Mouse (Mus musculus) heart, adult 2 months (tissue): ENCODE data around the gene Bspry. TPM values are rescaled to one million over a fixed set of nuclear protein-coding genes. Genes with fewer than 3 reads are reported as not detected.
A peak's percentile ranks its signal among the peaks of the same experiment; 100 is the strongest.

Source experiments
- DNase-seq, 2 experiments: peaks; one replicate each; pipeline ENCODE4 v3.0.0; 2021
- H3K27ac ChIP-seq: fragments of 200-600 bp; 2 replicates; pipeline ENCODE4 v1.8.1; 2022
- H3K27me3 ChIP-seq: fragments of 200-500 bp; 2 replicates; pipeline ENCODE4 v1.6.1; 2012; ENCODE audit warnings: mild to moderate bottlenecking, low read length, inconsistent platforms, mixed read lengths; ENCODE audit not compliant: control insufficient read depth, insufficient read depth
- H3K36me3 ChIP-seq: fragments of 200-500 bp; 2 replicates; pipeline ENCODE4 v1.6.1; 2012; ENCODE audit warnings: low read length, inconsistent platforms; ENCODE audit not compliant: control insufficient read depth, insufficient read depth
- H3K4me1 ChIP-seq: fragments of 200-500 bp; 2 replicates; pipeline ENCODE4 v1.6.1; 2011; ENCODE audit warnings: low read length; ENCODE audit not compliant: control insufficient read depth, insufficient read depth
- H3K4me3 ChIP-seq: fragments of 200-600 bp; 2 replicates; pipeline ENCODE4 v1.8.1; 2022
- H3K79me2 ChIP-seq: fragments of 200-500 bp; replicated peaks from 2 replicates; pipeline ENCODE4 v1.6.1; 2012; ENCODE audit warnings: mild to moderate bottlenecking, inconsistent platforms, low read length, moderate library complexity, mixed read lengths; ENCODE audit not compliant: control insufficient read depth, insufficient read depth
- H3K9ac ChIP-seq: fragments of 200-500 bp; 2 replicates; pipeline ENCODE4 v1.6.1; 2012; ENCODE audit warnings: low read depth, mild to moderate bottlenecking, control low read depth, inconsistent platforms, low read length, mixed read lengths
- CTCF ChIP-seq: fragments of 200-600 bp; IDR thresholded peaks from 2 replicates; pipeline ENCODE4 v1.8.1; 2022; ENCODE audit warnings: antibody characterized with exemption, mild to moderate bottlenecking, moderate library complexity
- EP300 ChIP-seq: fragments of 200-500 bp; IDR thresholded peaks from 2 replicates; pipeline ENCODE4 v1.6.1; 2011; ENCODE audit warnings: low read depth, low read length, control low read depth; ENCODE audit not compliant: insufficient read depth
- POLR2A ChIP-seq: fragments of 200-500 bp; IDR thresholded peaks from 2 replicates; pipeline ENCODE4 v1.6.1; 2011; ENCODE audit warnings: mild to moderate bottlenecking, low read depth, low read length, control low read depth; ENCODE audit not compliant: insufficient read depth
- WGBS: fragments of 180-500 bp; shearing (Covaris S2); methylation state at CpG from one replicate; pipeline ENCODE4 v1.1.7; 2018; 5-methylcytosine and 5-hydroxymethylcytosine counted together
- intact Hi-C: fragments of 180-260 bp; cut with DNase I; formaldehyde crosslinking; loops from one replicate; pipeline ENCODE4 v1.15.1; 2025
- polyA plus RNA-seq: library from polyadenylated mRNA; depleted of rRNA; stranded (reverse); fragments of >200 nt; gene quantifications from 2 replicates; pipeline ENCODE4 v1.2.3, GENCODE M21; 2012
- total RNA-seq, 2 experiments: library from RNA; stranded (reverse); gene quantifications; 2 replicates each; pipeline ENCODE4 v1.2.3; 2021

Gene Bspry
- total and polyA plus RNA-seq, 3 experiments, result 0.09 to 1.2 (median 0.13) TPM

GRCm38 (mm10) chr4:62437871-62438270, 42.0 kb upstream of the Bspry start:
- intact Hi-C loops, result no loop called here
- no peaks in the 10 kb centered on the region for H3K27me3 ChIP-seq
- TF ChIP-seq CTCF (no peak), POLR2A (no peak), EP300 (no peak)

GRCm38 (mm10) chr4:62439793-62440192, 40.1 kb upstream of the Bspry start:
- no peaks in the 10 kb centered on the region for H3K27me3 ChIP-seq
- H3K36me3 ChIP-seq, result no peaks in the 10 kb centered on the region
- no peak overlapping the region for H3K4me3 ChIP-seq
- TF ChIP-seq CTCF (no peak), EP300 (no peak), POLR2A (no peak)
- DNase-seq, result no peak
- no peaks in the 10 kb centered on the region for H3K4me1 ChIP-seq
- no peaks in the 10 kb centered on the region for H3K79me2 ChIP-seq
- H3K27ac ChIP-seq, result no peak overlapping the region
- intact Hi-C loops, result no loop called here
- H3K9ac ChIP-seq, result no peak overlapping the region
- WGBS, result 60% methylated on average over 4 of the region's 4 CpGs

More at GRCm38 (mm10) chr4:62437871-62438270, 42.0 kb upstream of the Bspry start:
- Histone ChIP-seq H3K4me1 (no peaks in the 10 kb centered on the region), H3K4me3 (no peak overlapping the region), H3K36me3 (no peaks in the 10 kb centered on the region), H3K79me2 (no peaks in the 10 kb centered on the region), H3K9ac (no peak overlapping the region), H3K27ac (no peak overlapping the region)
- 81% methylated on average over 7 of the region's 7 CpGs for WGBS
- no peak for DNase-seq

GRCm38 (mm10) chr4:62440544-62440943, 39.3 kb upstream of the Bspry start:
- no peaks in the 10 kb centered on the region for H3K4me1 ChIP-seq
- H3K27me3 ChIP-seq, result no peaks in the 10 kb centered on the region
- TF ChIP-seq POLR2A (no peak), CTCF (no peak)
- WGBS, result 69% methylated on average over 4 of the region's 4 CpGs
- no peaks in the 10 kb centered on the region for H3K36me3 ChIP-seq
- no peak overlapping the region for H3K4me3 ChIP-seq
- intact Hi-C loops, result no loop called here
- no peak overlapping the region for H3K27ac ChIP-seq
- no peaks in the 10 kb centered on the region for H3K79me2 ChIP-seq
- H3K9ac ChIP-seq, result no peak overlapping the region
- no peak for DNase-seq

- no peaks in the 10 kb centered on the region for H3K79me2 ChIP-seq
- no peaks in the 10 kb centered on the region for H3K27me3 ChIP-seq
- WGBS, result 49% methylated on average over 4 of the region's 4 CpGs
- TF ChIP-seq EP300 (no peak), CTCF (no peak), POLR2A (no peak)
- no peak overlapping the region for H3K4me3 ChIP-seq
- intact Hi-C loops, result no loop called here
- no peaks in the 10 kb centered on the region for H3K36me3 ChIP-seq
- DNase-seq, result no peak
- no peaks in the 10 kb centered on the region for H3K4me1 ChIP-seq
- H3K9ac ChIP-seq, result no peak overlapping the region
- H3K27ac ChIP-seq, result no peak overlapping the region
Measured at GRCm38 (mm10) chr4:62440986-62441385, 38.9 kb upstream of the Bspry start.

- intact Hi-C loops, result loop anchor here (5.0 kb wide), 2 partner anchors 52 to 307 kb away; no protein-coding TSS in a partner anchor
Measured at GRCm38 (mm10) chr4:62454995-62455394, 24.9 kb upstream of the Bspry start.

GRCm38 (mm10) chr4:62459081-62459480, 20.8 kb upstream of the Bspry start:
- H3K36me3 ChIP-seq, result no peaks in the 10 kb centered on the region
- no peak overlapping the region for H3K9ac ChIP-seq
- no peak overlapping the region for H3K4me3 ChIP-seq
- WGBS, result 65% methylated on average over 3 of the region's 3 CpGs
- H3K27me3 ChIP-seq, result no peaks in the 10 kb centered on the region
- no peaks in the 10 kb centered on the region for H3K4me1 ChIP-seq
- DNase-seq, result no peak
- TF ChIP-seq CTCF (no peak), POLR2A (no peak), EP300 (no peak)
- H3K79me2 ChIP-seq, result no peaks in the 10 kb centered on the region
- no peak overlapping the region for H3K27ac ChIP-seq
- intact Hi-C loops, result loop anchor here (5.0 kb wide), 2 partner anchors 48 to 303 kb away; no protein-coding TSS in a partner anchor

More at GRCm38 (mm10) chr4:62454995-62455394, 24.9 kb upstream of the Bspry start:
- Histone ChIP-seq H3K36me3 (no peaks in the 10 kb centered on the region), H3K79me2 (no peaks in the 10 kb centered on the region), H3K4me1 (no peaks in the 10 kb centered on the region), H3K27ac (no peak overlapping the region), H3K4me3 (no peak overlapping the region), H3K27me3 (no peaks in the 10 kb centered on the region), H3K9ac (no peak overlapping the region)
- WGBS, result 49% methylated on average over 5 of the region's 5 CpGs
- no peak for TF ChIP-seq POLR2A
- TF ChIP-seq CTCF, result peak; percentile 81
- DNase-seq, result peak; percentile 20 to 47
